Mouse (Mus musculus) bone marrow macrophage, adult 2 months (primary cell): Measurements from ENCODE around the gene Saysd1.

ENCODE experiments used
- CTCF ChIP-seq: IDR thresholded peaks from 2 replicates; pipeline ENCODE4 v1.5.1; 2012; ENCODE audit warnings: low read depth, mild to moderate bottlenecking, low read length, moderate library complexity
- POLR2A ChIP-seq: IDR thresholded peaks from 2 replicates; pipeline ENCODE4 v1.6.1; 2012; ENCODE audit warnings: mild to moderate bottlenecking, low read depth, low read length, borderline replicate concordance

GRCm38 (mm10) chr14:20165413-20165812, 27.1 kb upstream of the Saysd1 start:
- TF ChIP-seq CTCF (no peak), POLR2A (no peak)
